In genomic region chr17:12782861-12783847, GRCm38 (mm10) we compare ENCODE assay signal across 9 mouse cellular contexts. TPM values are rescaled to one million over a fixed set of nuclear protein-coding genes. Genes with fewer than 3 reads are reported as not detected.
A peak's percentile ranks its signal among the peaks of the same experiment; 100 is the strongest.
DNase-seq lines count a peak whose midpoint lies in the region; ATAC-seq and TF ChIP-seq lines count a peak whose summit lies in the region.
"Had no signal": no experiment of that assay in that cellular context is flagged by ENCODE, and none has a peak within 500 bp of the region (broad histone marks: within the 10 kb centered on the region; RNA-seq: fewer than 3 reads in every experiment).

No protein-coding gene starts in this region.

- H3K4me3 ChIP-seq in kidney, embryonic 14.5 days (ENCODE audit: low read length) = no peak overlapping the region
- H3K4me3 ChIP-seq in kidney, adult 2 months (ENCODE audit: insufficient read depth, low read depth, low read length) = no peak overlapping the region
- H3K4me3 ChIP-seq in intestine, embryonic 14.5 days (ENCODE audit: low read depth, low read length) = no peak overlapping the region
- no peak overlapping the region for H3K4me3 ChIP-seq in small intestine, adult 2 months (ENCODE audit: low read depth, low read length)
- no peak overlapping the region for H3K4me3 ChIP-seq in midbrain, embryonic 13.5 days (replicated peaks)
- H3K4me3 ChIP-seq in hindbrain, embryonic 16.5 days (ENCODE audit: low read length) = no peak overlapping the region
- H3K4me3 ChIP-seq: neural tube, embryonic 13.5 days had no signal

- no peak for TF ChIP-seq POLR2A in kidney, adult 2 months (IDR thresholded peaks at IDR 0.05; ENCODE audit: low read depth, low read length)
- no peak for TF ChIP-seq POLR2A in small intestine, adult 2 months (IDR thresholded peaks at IDR 0.05; ENCODE audit: low read depth, low read length)

- H3K36me3 ChIP-seq in kidney, embryonic 14.5 days (ENCODE audit: control insufficient read depth, insufficient read depth, low read length) = peaks cover 4% of the 10 kb centered on the region
- H3K36me3 ChIP-seq in kidney, adult 2 months (ENCODE audit: control insufficient read depth, insufficient read depth, low read length) = no peaks in the 10 kb centered on the region
- no peaks in the 10 kb centered on the region for H3K36me3 ChIP-seq in intestine, embryonic 14.5 days (ENCODE audit: control insufficient read depth, insufficient read depth, low read length)
- H3K36me3 ChIP-seq in small intestine, adult 2 months (ENCODE audit: control insufficient read depth, insufficient read depth, low read length) = no peaks in the 10 kb centered on the region
- H3K36me3 ChIP-seq in midbrain, embryonic 13.5 days = no peaks in the 10 kb centered on the region
- no peaks in the 10 kb centered on the region for H3K36me3 ChIP-seq in hindbrain, embryonic 16.5 days (ENCODE audit: control insufficient read depth, insufficient read depth, low read length)
- H3K36me3 ChIP-seq: neural tube, embryonic 13.5 days had no signal

- peak overlapping the region; percentile 25; the same call in 1 of the 2 replicates for H3K27ac ChIP-seq in kidney, embryonic 14.5 days (ENCODE audit: low read depth, low read length)
- H3K27ac ChIP-seq in kidney, adult 2 months (ENCODE audit: insufficient read depth, low read depth, low read length) = no peak overlapping the region
- peak overlapping the region; percentile 61 for H3K27ac ChIP-seq in intestine, embryonic 14.5 days (ENCODE audit: low read depth)
- peak overlapping the region; percentile 70 for H3K27ac ChIP-seq in small intestine, adult 2 months (ENCODE audit: insufficient read depth, low read depth, low read length)
- H3K27ac ChIP-seq in midbrain, embryonic 13.5 days = no peak overlapping the region
- H3K27ac ChIP-seq in hindbrain, embryonic 16.5 days (ENCODE audit: low read depth, low read length) = no peak overlapping the region
- H3K27ac ChIP-seq: neural tube, embryonic 13.5 days had no signal

- H3K9me3 ChIP-seq in kidney, embryonic 14.5 days (ENCODE audit: control insufficient read depth, low read length) = peaks cover 5% of the 10 kb centered on the region; the same call in 1 of the 2 replicates
- 0 out of 2 replicates have a peak, but pooled peaks cover 2% of the 10 kb centered on the region for H3K9me3 ChIP-seq in intestine, embryonic 14.5 days (ENCODE audit: control insufficient read depth, low read length)
- H3K9me3 ChIP-seq in midbrain, embryonic 13.5 days = no peaks in the 10 kb centered on the region
- no peaks in the 10 kb centered on the region for H3K9me3 ChIP-seq in hindbrain, embryonic 16.5 days (ENCODE audit: control insufficient read depth, low read length)

- no peaks in the 10 kb centered on the region for H3K27me3 ChIP-seq in kidney, embryonic 14.5 days (ENCODE audit: control insufficient read depth, insufficient read depth, low read length)
- no peaks in the 10 kb centered on the region for H3K27me3 ChIP-seq in kidney, adult 2 months (replicated peaks; ENCODE audit: control insufficient read depth, insufficient read depth, low read length)
- no peaks in the 10 kb centered on the region for H3K27me3 ChIP-seq in intestine, embryonic 14.5 days (replicated peaks; ENCODE audit: control insufficient read depth, insufficient read depth, low read length)
- H3K27me3 ChIP-seq in small intestine, adult 2 months (ENCODE audit: control insufficient read depth, insufficient read depth, low read length) = no peaks in the 10 kb centered on the region
- H3K27me3 ChIP-seq in midbrain, embryonic 13.5 days = peaks cover 8% of the 10 kb centered on the region; the same call in 1 of the 2 replicates
- H3K27me3 ChIP-seq in hindbrain, embryonic 16.5 days (replicated peaks; ENCODE audit: control insufficient read depth, insufficient read depth, low read length) = no peaks in the 10 kb centered on the region
- H3K27me3 ChIP-seq: neural tube, embryonic 13.5 days had no signal

- no peak for TF ChIP-seq CTCF in kidney, adult 2 months (conservative IDR thresholded peaks at IDR 0.05; ENCODE audit: insufficient read depth, insufficient read length, low read depth, low read length)
- TF ChIP-seq CTCF in small intestine, adult 2 months (IDR thresholded peaks at IDR 0.05; ENCODE audit: extremely low read depth, insufficient read length, insufficient replicate concordance, low read depth, low read length) = no peak

- DNase-seq in kidney, adult 2 months = no peak
- peak; percentile 79 for DNase-seq in Muller cell, postnatal 12 days (ENCODE audit: inconsistent ontology term)
- no peak for DNase-seq in intestine, embryonic 14.5 days (ENCODE audit: low spot score)
- DNase-seq in neural tube, embryonic 10.5 days (ENCODE audit: extremely low spot score, low spot score) = no peak

- H3K4me1 ChIP-seq in kidney, embryonic 14.5 days (ENCODE audit: control insufficient read depth, insufficient read depth, low read length) = peaks cover 42% of the 10 kb centered on the region
- H3K4me1 ChIP-seq in kidney, adult 2 months (ENCODE audit: control insufficient read depth, insufficient read depth, low read length) = 0 out of 2 replicates have a peak, but pooled peaks cover 2% of the 10 kb centered on the region
- peaks cover 52% of the 10 kb centered on the region for H3K4me1 ChIP-seq in intestine, embryonic 14.5 days (replicated peaks; ENCODE audit: control insufficient read depth, insufficient read depth, low read length)
- H3K4me1 ChIP-seq in small intestine, adult 2 months (ENCODE audit: control insufficient read depth, insufficient read depth, insufficient read length, low read length) = peaks cover 24% of the 10 kb centered on the region
- H3K4me1 ChIP-seq in midbrain, embryonic 13.5 days (replicated peaks) = peaks cover 6% of the 10 kb centered on the region; the same call in 1 of the 2 replicates
- H3K4me1 ChIP-seq in hindbrain, embryonic 16.5 days (ENCODE audit: control insufficient read depth, insufficient read depth, low read depth, low read length) = no peaks in the 10 kb centered on the region

- H3K4me2 ChIP-seq in kidney, embryonic 14.5 days (replicated peaks; ENCODE audit: low read depth, low read length) = no peak overlapping the region
- H3K4me2 ChIP-seq in intestine, embryonic 14.5 days (ENCODE audit: low read length) = peak overlapping the region; percentile 1; the same call in 1 of the 2 replicates
- H3K4me2 ChIP-seq in midbrain, embryonic 13.5 days (replicated peaks) = no peak overlapping the region
- H3K4me2 ChIP-seq in hindbrain, embryonic 16.5 days (ENCODE audit: low read length) = no peak overlapping the region
- H3K4me2 ChIP-seq: neural tube, embryonic 13.5 days had no signal

- WGBS in kidney, embryonic 14.5 days = 65% methylated on average over 11 of the region's 11 CpGs
- 59% methylated on average over 11 of the region's 11 CpGs for WGBS in kidney, adult 2 months
- 34% methylated on average over 11 of the region's 11 CpGs for WGBS in intestine, embryonic 14.5 days
- WGBS in small intestine, adult 2 months = 49% methylated on average over 11 of the region's 11 CpGs
- 82% methylated on average over 11 of the region's 11 CpGs for WGBS in midbrain, embryonic 13.5 days
- WGBS in hindbrain, embryonic 16.5 days = 76% methylated on average over 11 of the region's 11 CpGs

- no peak overlapping the region for H3K9ac ChIP-seq in kidney, embryonic 14.5 days (ENCODE audit: low read depth, low read length)
- H3K9ac ChIP-seq in intestine, embryonic 14.5 days (ENCODE audit: low read length) = no peak overlapping the region
- no peak overlapping the region for H3K9ac ChIP-seq in midbrain, embryonic 13.5 days (replicated peaks)
- H3K9ac ChIP-seq in hindbrain, embryonic 16.5 days (ENCODE audit: low read depth, low read length) = no peak overlapping the region
- H3K9ac ChIP-seq: neural tube, embryonic 13.5 days had no signal

- ATAC-seq in kidney, embryonic 14.5 days (ENCODE audit: low FRiP score, low TSS enrichment) = no peak
- no peak for ATAC-seq in intestine, embryonic 14.5 days (replicated peaks; ENCODE audit: low FRiP score, low TSS enrichment, low read depth)
- ATAC-seq in midbrain, embryonic 13.5 days = no peak
- ATAC-seq in hindbrain, embryonic 16.5 days = no peak

RNA-seq across cellular contexts. Expression of gene Igf2r, which starts 13.7 kb away (rescaled TPM):
- polyA plus RNA-seq in kidney, embryonic 14.5 days (2014; fragmentation: Nextera tagmentation; extraction: Ambion mirVana) = 20.7 and 37.8 TPM in 2 replicates
- 24.8 and 27.0 TPM in 2 replicates for polyA plus RNA-seq in kidney, adult 2 months (2012; rRNA removed)
- 52.3 and 52.8 TPM in 2 replicates for polyA plus RNA-seq in intestine, embryonic 14.5 days (2014; fragmentation: Nextera tagmentation; extraction: Ambion mirVana)
- polyA plus RNA-seq in small intestine, adult 2 months (2012; rRNA removed) = 8.3 and 19.7 TPM in 2 replicates
- 11.0 and 11.2 TPM in 2 replicates for polyA plus RNA-seq in midbrain, embryonic 13.5 days (2015; fragmentation: Nextera tagmentation; extraction: Ambion mirVana)
- polyA plus RNA-seq in hindbrain, embryonic 16.5 days (2015; fragmentation: Nextera tagmentation; extraction: Ambion mirVana) = 6.4 and 10.1 TPM in 2 replicates

Comparison
In these comparisons a context has a peak if more than half of its experiments do, and no peak if none do; other contexts are left out.
1. H3K27ac ChIP-seq: peak in kidney, embryonic 14.5 days (single experiment), intestine, embryonic 14.5 days (single experiment) and small intestine, adult 2 months (single experiment); none in kidney, adult 2 months (single experiment), midbrain, embryonic 13.5 days (single experiment) and hindbrain, embryonic 16.5 days (single experiment).